Mouse (Mus musculus) adrenal gland, adult (tissue): ENCODE measurements at regions not wholly inside any gene's neighbourhood (a gene's known extent, or its start where the extent isn't known, plus 50 kb on each side); places are given as distances from the start of the nearest gene placed in this dataset.
A peak's percentile ranks its signal among the peaks of the same experiment; 100 is the strongest.

ENCODE experiments used
- DNase-seq, 2 experiments: peaks; one replicate each; pipeline ENCODE4 v3.0.0; 2022 to 2023; ENCODE audit warnings: low spot score in 1 of 2; ENCODE audit not compliant: inconsistent age in 2 of 2

GRCm38 (mm10) chr9:35359699-35360098, 61.2 kb upstream of the Cdon start:
- DNase-seq: no peak

GRCm38 (mm10) chr9:35360139-35361100, 60.5 kb upstream of the Cdon start:
- peak; percentile 36 to 62 for DNase-seq

GRCm38 (mm10) chr9:35361432-35361831, 59.5 kb upstream of the Cdon start:
- no peak for DNase-seq

DNA sequence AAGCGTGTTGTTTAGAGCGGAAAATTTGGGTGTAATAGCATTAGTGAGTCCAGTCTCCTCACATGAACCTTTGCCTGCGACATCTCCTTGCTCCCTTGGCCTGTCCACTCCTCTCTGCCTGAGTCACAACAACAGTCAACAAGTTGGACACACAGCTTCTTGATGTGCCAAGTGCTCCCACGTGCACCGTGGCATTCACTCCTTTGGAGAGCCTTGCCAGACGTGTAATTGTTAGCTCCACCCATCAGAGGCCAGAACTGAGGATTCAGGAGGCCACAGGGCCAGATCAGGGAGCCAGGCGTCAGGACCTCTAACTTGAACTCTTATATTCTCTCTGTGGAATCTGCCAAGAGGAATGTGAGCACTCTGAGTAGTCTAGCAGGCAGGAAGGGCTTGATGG, 58.7 kb upstream of the Cdon start:
- DNase-seq: peak in 1 of 2 experiments; percentile 56

GRCm38 (mm10) chr9:35363079-35363478, 57.8 kb upstream of the Cdon start:
- no peak for DNase-seq

GRCm38 (mm10) chr9:35363936-35364335, 57.0 kb upstream of the Cdon start:
- DNase-seq: no peak

DNA sequence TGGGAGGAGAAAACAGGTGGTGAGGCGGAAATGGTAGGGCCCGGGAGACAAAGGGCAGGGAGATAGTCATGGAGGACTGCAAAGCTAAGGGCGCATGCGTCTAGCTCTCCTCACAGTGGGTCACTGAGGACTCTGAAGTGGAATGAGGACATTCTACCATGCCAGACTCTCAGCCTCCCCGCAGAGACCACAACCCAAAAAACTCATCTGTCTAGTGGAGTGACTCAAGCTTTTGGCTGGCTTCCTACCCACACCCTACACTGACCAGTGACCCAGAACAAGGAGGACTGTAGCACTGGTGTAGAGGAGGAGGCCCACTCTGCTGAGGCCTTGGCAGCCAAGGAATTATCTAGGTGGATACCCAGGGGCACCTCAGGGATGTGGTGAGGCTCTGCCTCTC, 55.0 kb upstream of the Cdon start:
- DNase-seq: no peak

DNA sequence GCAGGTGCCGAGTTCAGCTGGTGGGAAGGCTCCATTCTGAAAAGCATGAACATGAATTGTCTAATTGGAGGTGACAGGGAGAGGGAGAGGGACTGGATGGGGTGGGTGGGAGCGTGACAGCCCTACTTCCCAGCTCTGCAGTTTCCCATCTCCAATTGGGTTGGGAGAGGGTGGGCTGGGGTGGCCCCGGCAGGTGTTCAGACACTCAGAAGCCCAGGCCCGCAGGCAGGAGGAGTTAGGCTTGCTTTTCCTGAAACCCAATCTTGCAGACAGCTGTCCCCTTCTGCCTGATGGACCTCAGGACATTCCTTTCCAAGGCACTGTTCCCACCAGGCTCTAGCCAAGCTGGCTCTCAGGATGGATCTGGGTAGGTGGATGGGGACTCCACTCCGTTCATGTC, 51.9 kb upstream of the Cdon start:
- no peak for DNase-seq

DNA sequence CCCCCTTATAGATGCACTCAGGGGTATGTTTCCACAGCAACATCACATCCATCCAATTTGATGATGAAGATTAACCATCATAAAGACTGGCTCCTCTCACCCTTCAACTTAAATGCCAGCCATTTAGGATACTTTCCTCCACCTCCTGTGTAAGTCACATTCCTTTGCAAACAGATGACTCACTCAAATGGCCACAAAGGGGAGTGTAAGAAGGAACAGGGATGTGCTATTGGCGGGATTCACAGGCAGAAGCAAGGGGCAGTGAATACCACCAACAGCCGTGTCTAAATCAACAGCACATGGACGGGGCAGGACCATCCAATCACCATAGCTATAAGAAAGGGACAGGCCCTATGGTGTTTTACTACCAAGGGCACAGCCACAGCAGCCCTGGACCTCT, 50.9 kb upstream of the Cdon start:
- no peak for DNase-seq

GRCm38 (mm10) chr9:35370895-35371294, 50.0 kb upstream of the Cdon start:
- no peak for DNase-seq
